Mouse (Mus musculus): ENCODE measurements around the gene Adam1a. TPM values are rescaled to one million over a fixed set of nuclear protein-coding genes. Genes with fewer than 3 reads are reported as not detected.
"Not testable (repeated sequence)": the region's sequence is repeated elsewhere in the genome, so short reads cannot be mapped to it uniquely, and the experiment has no call there.

The Adam1a gene
- polyA plus RNA-seq, 1 experiment from 2014 or later = 1.3 TPM

- H3K9me3 ChIP-seq (replicated peaks) = no peaks in the 10 kb centered on the region
- H3K27ac ChIP-seq = peak within 1 kb of the TSS; percentile 99
- peaks cover 22% of the 10 kb centered on the region for H3K4me1 ChIP-seq
- H3K27me3 ChIP-seq (ENCODE audit: low read depth, poor library complexity, severe bottlenecking) = no peaks in the 10 kb centered on the region
- peak within 1 kb of the TSS; percentile 90 for H3K4me3 ChIP-seq
- peak; percentile 99 for DNase-seq (ENCODE audit: low spot score)
- 2% methylated on average over 55 of the region's 55 CpGs for WGBS
- peaks cover 3% of the 10 kb centered on the region; the same call in 1 of the 2 replicates for H3K36me3 ChIP-seq
Observed at GRCm38 (mm10) chr5:121545793-121546529, 679 bp upstream of the Adam1a start, which contains the start of gene Mapkapk5. Gene Mapkapk5 (minus strand): TSS chr5:121545905.

DNA sequence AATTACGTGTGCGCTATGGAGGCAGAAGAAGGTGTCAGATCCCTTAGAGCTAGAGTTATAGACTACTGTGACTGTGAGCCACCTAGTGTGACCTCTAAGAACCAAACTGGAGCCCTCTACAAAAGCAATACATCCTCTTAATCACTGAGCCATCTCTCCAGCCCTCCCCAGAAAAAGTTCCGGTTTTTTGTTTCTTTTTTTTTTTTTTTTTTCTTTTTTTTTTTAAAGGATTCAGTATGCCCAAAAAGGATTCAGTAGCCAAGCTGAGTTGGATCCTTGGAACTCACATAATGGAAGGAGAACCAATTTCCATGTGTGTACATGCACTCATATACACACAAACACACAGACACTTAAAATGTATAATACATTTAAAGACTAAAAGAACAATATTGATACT is 1.9 kb downstream of the Adam1a start:
- 82% methylated on average over 3 of the region's 3 CpGs for WGBS
- no peak overlapping the region for H3K27ac ChIP-seq
- no peak overlapping the region for H3K4me3 ChIP-seq
- H3K4me1 ChIP-seq = peaks cover 22% of the 10 kb centered on the region
- no peaks in the 10 kb centered on the region for H3K27me3 ChIP-seq (ENCODE audit: low read depth, poor library complexity, severe bottlenecking)
- peaks cover 27% of the 10 kb centered on the region for H3K36me3 ChIP-seq
- no peaks in the 10 kb centered on the region for H3K9me3 ChIP-seq (replicated peaks)
- no peak for DNase-seq (ENCODE audit: low spot score)

DNA sequence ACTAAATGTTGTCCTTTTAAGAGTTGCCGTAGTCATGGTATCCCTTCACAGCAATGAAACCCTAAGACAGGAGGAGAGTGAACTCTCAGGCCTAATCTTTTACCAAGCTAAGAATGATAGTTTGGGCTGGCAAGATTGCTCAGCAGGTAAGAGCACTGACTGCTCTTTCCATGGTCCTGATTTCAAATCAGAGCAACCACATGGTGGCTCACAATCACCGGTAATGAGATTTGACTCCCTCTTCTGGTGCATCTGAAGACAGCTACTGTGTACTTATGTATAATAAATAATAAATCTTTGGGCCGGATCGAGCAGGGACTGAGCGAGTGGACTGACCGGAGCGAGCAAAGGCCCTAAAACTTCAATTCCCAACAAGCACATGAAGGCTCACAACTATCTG is 4.0 kb downstream of the Adam1a start:
- H3K36me3 ChIP-seq = peaks cover 48% of the 10 kb centered on the region
- no peak overlapping the region for H3K27ac ChIP-seq
- H3K27me3 ChIP-seq (ENCODE audit: low read depth, poor library complexity, severe bottlenecking) = no peaks in the 10 kb centered on the region
- no peak overlapping the region for H3K4me3 ChIP-seq
- WGBS = 92% methylated on average over 7 of the region's 7 CpGs
- peaks cover 17% of the 10 kb centered on the region for H3K4me1 ChIP-seq
- DNase-seq (ENCODE audit: low spot score) = no peak
- H3K9me3 ChIP-seq (replicated peaks) = no peaks in the 10 kb centered on the region

GRCm38 (mm10) chr5:121540066-121540465 is 5.2 kb downstream of the Adam1a start:
- H3K4me3 ChIP-seq = no peak overlapping the region
- no peaks in the 10 kb centered on the region for H3K9me3 ChIP-seq (replicated peaks)
- DNase-seq (ENCODE audit: low spot score) = no peak
- no peak overlapping the region for H3K27ac ChIP-seq
- H3K4me1 ChIP-seq = peaks cover 13% of the 10 kb centered on the region
- WGBS = 95% methylated on average over 5 of the region's 5 CpGs
- H3K36me3 ChIP-seq = peaks cover 57% of the 10 kb centered on the region
- H3K27me3 ChIP-seq (ENCODE audit: low read depth, poor library complexity, severe bottlenecking) = no peaks in the 10 kb centered on the region

DNA sequence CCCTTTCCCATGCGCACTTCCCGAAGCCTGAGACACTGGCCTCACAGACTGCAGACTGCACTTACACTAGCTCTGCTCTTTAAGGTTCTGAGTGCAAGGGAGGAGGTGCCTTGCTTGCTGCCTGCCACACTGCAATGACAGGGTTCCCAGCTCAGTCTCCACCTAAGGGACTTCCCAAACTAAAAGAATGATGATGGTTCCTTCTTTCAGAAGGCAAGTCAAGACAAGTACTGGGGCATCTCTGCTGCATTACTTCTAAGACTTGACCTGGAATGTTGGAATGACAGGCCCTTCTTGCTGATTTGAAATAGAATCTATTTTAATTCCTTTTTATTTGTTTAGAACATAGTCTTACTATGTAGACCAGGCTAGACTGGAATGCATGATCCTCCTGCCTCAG is 7.7 kb downstream of the Adam1a start:
- Histone ChIP-seq H3K36me3 (peaks cover 80% of the 10 kb centered on the region), H3K27me3 (ENCODE audit: low read depth, poor library complexity, severe bottlenecking) (no peaks in the 10 kb centered on the region), H3K27ac (no peak overlapping the region), H3K9me3 (replicated peaks) (no peaks in the 10 kb centered on the region), H3K4me1 (no peaks in the 10 kb centered on the region), H3K4me3 (no peak overlapping the region)
- 86% methylated on average over 2 of the region's 2 CpGs for WGBS
- DNase-seq (ENCODE audit: low spot score) = no peak

DNA sequence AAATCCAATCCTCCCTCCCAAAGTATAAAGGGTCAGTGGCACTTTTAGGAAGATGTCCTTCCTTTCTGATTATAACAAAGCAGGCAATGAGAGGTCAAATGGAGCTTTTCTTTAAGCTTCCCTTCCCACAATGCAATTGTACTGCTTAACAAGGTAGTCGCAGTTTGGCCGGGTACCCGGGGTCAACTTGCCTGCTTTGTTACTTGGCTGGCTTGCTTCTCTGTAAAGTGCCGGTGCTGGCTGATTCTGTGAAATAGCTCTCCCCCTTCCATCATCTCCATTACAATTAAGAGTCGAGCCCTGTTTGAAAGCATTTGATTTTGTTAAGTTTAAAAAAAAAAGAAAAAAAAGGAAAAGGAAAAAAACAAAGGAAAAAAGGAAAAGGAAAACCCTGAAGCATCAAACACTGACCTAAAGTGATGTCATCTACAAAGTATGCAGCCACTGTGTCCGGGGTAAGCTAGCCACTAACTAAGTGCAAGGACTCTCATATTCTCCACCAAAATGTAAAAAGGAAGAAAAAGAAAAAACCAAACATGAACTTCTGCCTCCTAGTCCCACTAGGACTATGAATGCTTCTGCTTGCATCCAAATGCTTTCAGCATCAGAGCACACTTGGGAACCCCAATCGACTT is 8.2 kb downstream of the Adam1a start:
- Histone ChIP-seq H3K27me3 (ENCODE audit: low read depth, poor library complexity, severe bottlenecking) (no peaks in the 10 kb centered on the region), H3K36me3 (peaks cover 85% of the 10 kb centered on the region), H3K4me1 (no peaks in the 10 kb centered on the region), H3K27ac (no peak overlapping the region), H3K9me3 (replicated peaks) (no peaks in the 10 kb centered on the region), H3K4me3 (no peak overlapping the region)
- DNase-seq (ENCODE audit: low spot score) = no peak
- 86% methylated on average over 7 of the region's 7 CpGs for WGBS

GRCm38 (mm10) chr5:121535116-121535515 is 10.2 kb downstream of the Adam1a start:
- no peak for DNase-seq (ENCODE audit: low spot score)
- whole genome bisulfite sequencing = 96% methylated on average over 3 of the region's 3 CpGs
- no peaks in the 10 kb centered on the region for H3K4me1 ChIP-seq
- no peak overlapping the region for H3K27ac ChIP-seq
- no peaks in the 10 kb centered on the region for H3K27me3 ChIP-seq (ENCODE audit: low read depth, poor library complexity, severe bottlenecking)
- H3K4me3 ChIP-seq = no peak overlapping the region
- H3K36me3 ChIP-seq = peaks cover 96% of the 10 kb centered on the region
- H3K9me3 ChIP-seq (replicated peaks) = no peaks in the 10 kb centered on the region

- 92% methylated on average over 5 of the region's 5 CpGs for WGBS
- Histone ChIP-seq H3K27ac (no peak overlapping the region), H3K27me3 (ENCODE audit: low read depth, poor library complexity, severe bottlenecking) (no peaks in the 10 kb centered on the region), H3K36me3 (peaks cover 96% of the 10 kb centered on the region), H3K4me1 (no peaks in the 10 kb centered on the region), H3K4me3 (no peak overlapping the region), H3K9me3 (replicated peaks) (no peaks in the 10 kb centered on the region)
- DNase-seq (ENCODE audit: low spot score) = peak; percentile 39
Observed at GRCm38 (mm10) chr5:121534521-121534920, 10.8 kb downstream of the Adam1a start.

GRCm38 (mm10) chr5:121526961-121527360 is 18.3 kb downstream of the Adam1a start:
- H3K36me3 ChIP-seq = peaks cover 93% of the 10 kb centered on the region
- no peak overlapping the region for H3K27ac ChIP-seq
- no peak for DNase-seq (ENCODE audit: low spot score)
- H3K9me3 ChIP-seq (replicated peaks) = no peaks in the 10 kb centered on the region
- no peak overlapping the region for H3K4me3 ChIP-seq
- WGBS = 71% methylated on average over 8 of the region's 8 CpGs
- H3K4me1 ChIP-seq = no peaks in the 10 kb centered on the region
- H3K27me3 ChIP-seq (ENCODE audit: low read depth, poor library complexity, severe bottlenecking) = no peaks in the 10 kb centered on the region

GRCm38 (mm10) chr5:121526526-121526925 is 18.8 kb downstream of the Adam1a start:
- Histone ChIP-seq H3K27me3 (ENCODE audit: low read depth, poor library complexity, severe bottlenecking) (no peaks in the 10 kb centered on the region), H3K9me3 (replicated peaks) (no peaks in the 10 kb centered on the region), H3K4me3 (no peak overlapping the region), H3K36me3 (peaks cover 93% of the 10 kb centered on the region), H3K4me1 (no peaks in the 10 kb centered on the region), H3K27ac (no peak overlapping the region)
- no peak for DNase-seq (ENCODE audit: low spot score)
- 86% methylated on average over 7 of the region's 7 CpGs for WGBS

DNA sequence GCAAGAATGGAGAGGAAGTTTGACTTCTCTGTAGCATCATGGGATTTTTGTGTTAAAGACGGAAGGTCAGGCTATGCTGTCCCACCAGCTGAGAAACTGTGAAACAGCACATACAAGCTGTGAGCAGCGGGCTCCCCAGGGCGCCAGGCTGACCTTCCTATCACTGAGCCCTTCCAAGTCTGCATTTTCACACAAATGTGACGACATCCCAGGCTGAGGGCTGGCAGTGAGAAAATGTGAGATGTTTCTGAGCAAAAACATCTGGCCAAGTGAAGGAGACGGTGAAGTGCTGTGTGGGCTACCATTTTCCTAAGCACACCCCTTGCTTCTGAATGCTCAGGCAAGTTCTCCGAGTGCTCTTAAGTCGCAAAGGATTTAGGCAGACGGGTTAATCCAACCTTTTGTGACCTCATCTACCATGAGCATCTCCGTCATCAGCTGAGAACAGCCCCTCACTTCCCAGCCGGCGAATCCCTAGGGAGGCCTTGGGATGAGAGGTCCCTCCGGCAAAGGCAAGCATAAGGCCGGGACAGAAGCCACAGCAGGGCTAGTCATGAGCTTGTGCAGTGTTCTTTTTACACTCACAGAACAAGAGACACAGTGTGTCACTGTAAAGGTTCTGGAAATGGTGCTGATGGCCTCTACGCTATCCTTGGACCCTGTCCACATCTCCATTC is 19.4 kb downstream of the Adam1a start:
- no peak for DNase-seq (ENCODE audit: low spot score)
- no peaks in the 10 kb centered on the region for H3K27me3 ChIP-seq (ENCODE audit: low read depth, poor library complexity, severe bottlenecking)
- peaks cover 93% of the 10 kb centered on the region for H3K36me3 ChIP-seq
- no peak overlapping the region for H3K27ac ChIP-seq
- 87% methylated on average over 14 of the region's 14 CpGs for WGBS
- H3K4me3 ChIP-seq = no peak overlapping the region
- H3K9me3 ChIP-seq (replicated peaks) = no peaks in the 10 kb centered on the region
- no peaks in the 10 kb centered on the region for H3K4me1 ChIP-seq

DNA sequence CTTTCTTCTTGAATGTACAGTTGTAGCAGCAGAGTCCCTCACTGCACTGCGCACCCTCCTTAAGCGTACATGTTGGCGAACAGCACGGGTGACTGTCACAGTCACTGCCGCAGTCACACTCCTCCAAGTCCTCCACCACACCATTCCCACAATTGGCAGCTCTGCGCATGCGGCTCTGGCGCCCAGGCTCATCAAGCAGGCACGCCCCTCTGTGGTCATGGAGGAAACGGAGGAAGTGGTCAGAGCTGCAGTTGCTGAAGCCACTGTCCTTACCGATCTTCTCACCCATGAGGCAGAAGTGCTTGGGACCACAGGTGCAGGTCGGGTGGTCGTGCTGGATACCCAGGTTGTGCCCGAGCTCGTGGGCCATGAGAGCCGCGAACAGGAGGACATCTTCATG is 25.5 kb downstream of the Adam1a start:
- H3K27ac ChIP-seq; H3K27me3 ChIP-seq (ENCODE audit: low read depth, poor library complexity, severe bottlenecking); H3K4me3 ChIP-seq; H3K4me1 ChIP-seq; DNase-seq (ENCODE audit: low spot score); H3K9me3 ChIP-seq (replicated peaks): not testable (repeated sequence)
- peaks cover 69% of the 10 kb centered on the region for H3K36me3 ChIP-seq
- 95% methylated on average over 11 of the region's 17 CpGs for WGBS

- DNase-seq (ENCODE audit: low spot score) = no peak
- peaks cover 61% of the 10 kb centered on the region for H3K36me3 ChIP-seq
Observed at GRCm38 (mm10) chr5:121518983-121519382, 26.3 kb downstream of the Adam1a start.

More at GRCm38 (mm10) chr5:121518983-121519382, 26.3 kb downstream of the Adam1a start:
- H3K4me1 ChIP-seq = no peaks in the 10 kb centered on the region
- H3K27me3 ChIP-seq (ENCODE audit: low read depth, poor library complexity, severe bottlenecking) = no peaks in the 10 kb centered on the region
- WGBS = 93% methylated on average over 9 of the region's 9 CpGs
- no peak overlapping the region for H3K4me3 ChIP-seq
- H3K27ac ChIP-seq = no peak overlapping the region
- H3K9me3 ChIP-seq (replicated peaks) = no peaks in the 10 kb centered on the region

Data from limb, embryonic 10.5 days (tissue).